Mouse (Mus musculus): ENCODE measurements at regions not wholly inside any gene's neighbourhood (a gene's known extent, or its start where the extent isn't known, plus 50 kb on each side); places are given as distances from the start of the nearest gene placed in this dataset. TPM values are rescaled to one million over a fixed set of nuclear protein-coding genes. Genes with fewer than 3 reads are reported as not detected.

GRCm38 (mm10) chr13:114760901-114761300, 57.1 kb upstream of the Mocs2 start:
- TF ChIP-seq EP300 (IDR thresholded peaks at IDR 0.05; ENCODE audit: low read depth), result no peak
- TF ChIP-seq CTCF (IDR thresholded peaks at IDR 0.05; ENCODE audit: low read depth), result no peak
- Histone ChIP-seq H3K4me3 (ENCODE audit: low read depth, low read length) (no peak overlapping the region), H3K4me2 (ENCODE audit: low read depth, low read length) (no peak overlapping the region), H3K36me3 (replicated peaks; ENCODE audit: insufficient read depth, low read length) (no peaks in the 10 kb centered on the region), H3K9me3 (ENCODE audit: low read length) (no peaks in the 10 kb centered on the region), H3K9ac (replicated peaks) (no peak overlapping the region), H3K27ac (ENCODE audit: low read depth) (no peak overlapping the region), H3K4me1 (ENCODE audit: insufficient read depth) (no peaks in the 10 kb centered on the region), H3K27me3 (ENCODE audit: insufficient read depth, low read length) (no peaks in the 10 kb centered on the region)
- WGBS (ENCODE audit: insufficient replicate concordance), result 59% methylated on average over 3 of the region's 3 CpGs
- no peak for DNase-seq
- no peak for ATAC-seq

Small RNA genes in the stretch of these regions (microRNA-seq; reads per million reads assigned to microRNA genes)
- not detected for gene Gm25950
